Mouse (Mus musculus) spleen, adult 2 months (tissue): ENCODE results near the gene Gm49355. TPM values are rescaled to one million over a fixed set of nuclear protein-coding genes. Genes with fewer than 3 reads are reported as not detected.

Source experiments
- DNase-seq, 2 experiments: peaks; one replicate each; pipeline versions ENCODE4 v3.0.0 to v3.0.0-alpha.2; 2012 to 2021; ENCODE audit warnings: low spot score in 2 of 2, low read depth in 1 of 2
- H3K27ac ChIP-seq: fragments of 200-500 bp; 2 replicates; pipeline ENCODE4 v1.5.1; 2012; ENCODE audit warnings: low read length, inconsistent platforms; ENCODE audit not compliant: insufficient read depth
- H3K27me3 ChIP-seq: fragments of 200-500 bp; 2 replicates; pipeline ENCODE4 v1.6.1; 2012; ENCODE audit warnings: mild to moderate bottlenecking, moderate library complexity, low read length, inconsistent platforms; ENCODE audit not compliant: control insufficient read depth, insufficient read depth
- H3K36me3 ChIP-seq: fragments of 200-500 bp; 2 replicates; pipeline ENCODE4 v1.6.1; 2012; ENCODE audit warnings: mild to moderate bottlenecking, low read length, inconsistent platforms; ENCODE audit not compliant: control insufficient read depth, insufficient read depth
- H3K4me1 ChIP-seq: fragments of 200-500 bp; 2 replicates; pipeline ENCODE4 v1.6.1; 2011; ENCODE audit warnings: inconsistent platforms; ENCODE audit not compliant: control insufficient read depth, insufficient read depth, insufficient read length
- H3K4me3 ChIP-seq: fragments of 200-500 bp; 2 replicates; pipeline ENCODE4 v1.5.1; 2011; ENCODE audit warnings: mild to moderate bottlenecking, inconsistent platforms; ENCODE audit not compliant: insufficient read depth, insufficient read length; ENCODE audit errors: extremely low read depth
- CTCF ChIP-seq: fragments of 200-500 bp; IDR thresholded peaks from 2 replicates; pipeline ENCODE4 v1.5.1; 2011; ENCODE audit warnings: mild to moderate bottlenecking, inconsistent platforms; ENCODE audit not compliant: insufficient read depth, insufficient read length, insufficient replicate concordance; ENCODE audit errors: extremely low read depth
- POLR2A ChIP-seq: fragments of 200-500 bp; IDR thresholded peaks from 2 replicates; pipeline ENCODE4 v1.6.1; 2011; ENCODE audit warnings: low read depth, low read length, inconsistent platforms
- WGBS: fragments of 180-500 bp; shearing (Covaris S2); methylation state at CpG from one replicate; pipeline ENCODE4 v1.1.7; 2018; 5-methylcytosine and 5-hydroxymethylcytosine counted together
- polyA plus RNA-seq: library from polyadenylated mRNA; depleted of rRNA; stranded (reverse); fragments of >200 nt; gene quantifications from 2 replicates; pipeline ENCODE4 v1.2.3, GENCODE M21; 2012; rRNA removed

Gene Gm49355
- polyA plus RNA-seq, 1 experiment = 0.06 TPM

DNA sequence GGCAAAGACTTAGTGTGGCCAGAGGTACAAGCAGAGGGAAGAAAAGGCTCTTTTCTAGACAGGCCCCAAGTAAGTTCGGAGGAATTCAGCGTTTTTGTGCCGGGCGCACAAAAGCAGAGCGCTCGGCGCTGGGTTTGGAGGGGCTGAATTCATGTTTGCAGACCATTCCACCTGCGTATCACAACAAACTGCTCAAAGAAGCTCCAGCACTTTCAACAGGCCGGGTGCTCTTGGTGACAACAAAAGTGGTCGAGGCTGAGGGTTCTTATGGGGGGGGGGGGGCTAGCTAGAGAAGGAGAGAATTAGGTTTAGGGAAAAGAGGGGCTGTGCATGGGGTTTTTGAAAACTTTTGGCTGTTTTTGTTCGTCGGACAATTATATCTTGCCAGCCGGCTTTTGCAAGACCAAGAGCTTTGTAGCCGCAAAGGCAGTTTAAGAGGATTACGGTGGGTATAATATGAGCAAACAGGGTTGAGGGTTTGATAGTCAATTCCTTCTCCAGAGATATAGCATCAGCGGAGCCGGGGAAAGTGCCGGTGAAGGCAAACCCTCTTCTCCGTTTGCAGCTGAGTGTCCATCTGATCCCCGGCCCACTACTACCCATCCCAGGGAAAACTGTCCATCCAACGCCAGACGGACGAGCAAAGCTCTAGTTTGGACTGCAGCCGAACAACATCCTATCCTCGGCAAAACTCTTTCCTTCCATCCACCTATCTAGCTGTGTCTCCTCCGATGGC, 63.3 kb downstream of the Gm49355 start:
- TF ChIP-seq CTCF = no peak
- no peak for TF ChIP-seq POLR2A
- DNase-seq = no peak
- Histone ChIP-seq H3K4me1 (no peaks in the 10 kb centered on the region), H3K27me3 (peaks cover 29% of the 10 kb centered on the region), H3K36me3 (no peaks in the 10 kb centered on the region), H3K4me3 (no peak overlapping the region), H3K27ac (no peak overlapping the region)
- WGBS = 6% methylated on average over 26 of the region's 26 CpGs

DNA sequence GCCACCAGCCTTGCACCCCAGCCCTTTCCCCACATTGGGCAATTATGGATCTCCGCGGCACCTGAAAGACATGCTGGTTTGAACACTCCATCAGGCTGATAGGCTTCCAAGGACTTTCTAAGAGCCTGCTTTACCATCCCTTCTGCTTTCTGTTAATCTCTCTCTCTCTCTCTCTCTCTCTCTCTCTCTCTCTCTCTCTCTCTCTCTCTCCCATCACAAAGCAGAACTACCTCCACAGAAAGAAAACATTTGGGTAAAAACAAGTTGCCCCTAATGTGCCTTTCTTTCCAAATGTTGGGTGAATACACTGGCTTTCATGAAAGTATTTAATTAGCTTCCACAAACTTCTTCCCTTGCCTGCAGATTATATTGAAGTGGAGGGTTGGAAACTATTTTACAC, 64.3 kb downstream of the Gm49355 start, which contains the start of gene Fezf2:
Gene Fezf2, minus strand, starts transcription at position 101 of the 400 bp plus-strand sequence.
- H3K4me3 ChIP-seq = no peak within 1 kb of the TSS
- 17% methylated on average over 2 of the region's 2 CpGs for WGBS
- no peak for TF ChIP-seq CTCF
- TF ChIP-seq POLR2A = no peak
- no peaks in the 10 kb centered on the region for H3K4me1 ChIP-seq
- no peaks in the 10 kb centered on the region for H3K36me3 ChIP-seq
- peaks cover 27% of the 10 kb centered on the region for H3K27me3 ChIP-seq
- no peak within 1 kb of the TSS for H3K27ac ChIP-seq
- DNase-seq = no peak

DNA sequence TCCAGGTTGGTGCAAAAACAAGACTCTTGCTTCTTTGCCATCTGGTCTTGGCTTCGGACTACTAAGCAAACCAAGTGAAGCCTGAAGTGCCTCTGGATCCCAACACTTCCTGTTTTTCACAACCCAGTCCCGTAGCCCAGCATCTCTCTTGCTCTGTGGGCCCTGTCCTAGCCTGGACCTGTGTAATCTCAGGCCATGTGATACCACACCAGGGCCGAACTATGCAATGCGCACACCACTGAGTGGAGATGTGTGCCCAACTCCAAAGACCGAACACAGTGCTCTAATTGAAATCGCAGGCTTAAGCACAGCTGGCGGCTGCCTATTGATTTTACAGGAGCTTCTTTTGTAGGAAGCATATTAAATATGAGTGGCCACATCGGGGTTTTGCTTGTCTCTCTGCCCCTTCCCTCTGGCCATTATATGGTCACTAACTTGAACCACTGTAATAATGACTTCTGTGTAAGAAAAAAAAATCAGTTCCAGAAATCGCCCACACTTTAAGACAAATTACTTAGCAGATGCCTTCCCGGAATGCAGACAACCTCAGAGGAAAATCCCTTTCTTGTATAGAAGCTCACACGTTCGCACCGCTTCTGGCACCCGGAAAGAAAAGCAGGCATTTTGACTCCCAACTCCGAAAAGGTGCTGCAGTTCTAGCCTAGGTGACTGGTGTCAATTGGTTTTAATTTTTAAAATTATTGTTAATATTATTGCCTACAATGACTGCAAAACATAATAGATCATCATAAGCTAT, 65.7 kb downstream of the Gm49355 start:
- H3K4me1 ChIP-seq = no peaks in the 10 kb centered on the region
- H3K27ac ChIP-seq = no peak overlapping the region
- no peak overlapping the region for H3K4me3 ChIP-seq
- H3K36me3 ChIP-seq = no peaks in the 10 kb centered on the region
- H3K27me3 ChIP-seq = peaks cover 20% of the 10 kb centered on the region
- DNase-seq = no peak
- TF ChIP-seq CTCF (no peak), POLR2A (no peak)
- 17% methylated on average over 15 of the region's 15 CpGs for WGBS

DNA sequence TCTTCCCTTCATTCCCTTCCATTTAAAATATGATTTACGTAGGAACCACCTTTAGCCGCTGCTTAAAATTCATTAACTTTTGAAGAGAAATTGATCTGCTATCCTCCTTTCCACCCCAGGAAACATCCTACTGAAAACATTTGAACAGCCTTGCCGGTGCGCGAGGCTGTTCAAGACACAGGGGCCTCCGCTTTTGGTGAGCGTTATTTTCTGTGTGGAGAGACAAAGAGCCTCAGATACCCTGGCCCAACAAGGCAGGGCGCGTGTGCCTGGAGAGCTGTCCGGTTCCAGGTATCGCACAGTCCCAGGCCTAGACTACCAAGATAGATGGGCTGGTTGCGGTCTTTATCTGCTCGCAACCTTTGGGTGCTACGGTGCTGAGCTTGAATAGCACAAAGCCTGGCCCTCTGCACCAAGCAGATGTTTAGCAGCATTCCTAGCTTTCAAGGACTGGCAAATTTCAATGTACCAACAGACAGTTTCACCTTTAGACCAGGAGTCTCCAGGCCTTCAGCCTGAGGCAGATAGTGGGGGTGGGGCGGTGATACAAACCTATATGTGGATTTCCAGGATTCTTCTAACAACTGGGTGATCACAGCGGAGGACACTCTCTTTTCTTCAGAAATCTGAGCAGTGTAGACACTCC, 66.6 kb downstream of the Gm49355 start:
- no peak for DNase-seq
- TF ChIP-seq POLR2A (no peak), CTCF (no peak)
- Histone ChIP-seq H3K27me3 (peaks cover 13% of the 10 kb centered on the region), H3K4me3 (no peak overlapping the region), H3K27ac (no peak overlapping the region), H3K36me3 (no peaks in the 10 kb centered on the region), H3K4me1 (no peaks in the 10 kb centered on the region)
- WGBS = 25% methylated on average over 16 of the region's 16 CpGs

Other genes with a start within 250 kb of the Gm49355 start
- gene 3830406C13Rik, start 197 bp downstream of the Gm49355 start, polyA plus RNA-seq = 2.2 and 3.1 TPM in 2 replicates
- not detected in 2 replicates for gene Fezf2, start 64.2 kb downstream of the Gm49355 start, polyA plus RNA-seq